Mouse (Mus musculus) lung, embryonic 14.5 days (tissue): ENCODE results near the gene Slc51a. TPM values are rescaled to one million over a fixed set of nuclear protein-coding genes. Genes with fewer than 3 reads are reported as not detected.
"Not testable (repeated sequence)": the region's sequence is repeated elsewhere in the genome, so short reads cannot be mapped to it uniquely, and the experiment has no call there.

Source experiments
- ATAC-seq: fragments of 200-750 bp; cut with Nextera tagmentation; 2 replicates; pipeline ENCODE4 v1.8.0; 2017; ENCODE audit warnings: mild to moderate bottlenecking, moderate TSS enrichment, moderate library complexity; ENCODE audit not compliant: insufficient read depth
- DNase-seq: peaks from one replicate; pipeline ENCODE4 v3.0.0-alpha.2; 2015
- H3K27ac ChIP-seq: fragments of 300-500 bp; sonication (generic); 2 replicates; pipeline ENCODE4 v1.5.1; 2014; ENCODE audit warnings: low read depth, mild to moderate bottlenecking, moderate library complexity
- H3K27me3 ChIP-seq: fragments of 300-500 bp; sonication (generic); 2 replicates; pipeline ENCODE4 v1.6.1; 2014; ENCODE audit warnings: low read length, control low read depth; ENCODE audit not compliant: insufficient read depth
- H3K36me3 ChIP-seq: fragments of 300-500 bp; sonication (generic); 2 replicates; pipeline ENCODE4 v1.6.1; 2014; ENCODE audit warnings: control low read depth; ENCODE audit not compliant: insufficient read depth
- H3K4me1 ChIP-seq: fragments of 300-500 bp; sonication (generic); 2 replicates; pipeline ENCODE4 v1.6.1; 2014; ENCODE audit warnings: antibody characterized with exemption, control low read depth; ENCODE audit not compliant: insufficient read depth
- H3K4me2 ChIP-seq: fragments of 300-500 bp; sonication (generic); 2 replicates; pipeline ENCODE4 v1.6.1; 2014; ENCODE audit warnings: mild to moderate bottlenecking
- H3K4me3 ChIP-seq: fragments of 300-500 bp; sonication (generic); 2 replicates; pipeline ENCODE4 v1.5.1; 2014; ENCODE audit warnings: low read depth, low read length
- H3K9ac ChIP-seq: fragments of 300-500 bp; sonication (generic); 2 replicates; pipeline ENCODE4 v1.6.1; 2014
- H3K9me3 ChIP-seq: fragments of 300-500 bp; sonication (generic); 2 replicates; pipeline ENCODE4 v1.6.1; 2016; ENCODE audit warnings: low read depth, low read length, control low read depth
- CTCF ChIP-seq: IDR thresholded peaks from 2 replicates; pipeline ENCODE4 v1.5.1; 2016; ENCODE audit warnings: antibody characterized with exemption, low read depth
- WGBS: fragments of 180-500 bp; shearing (Covaris S2); extraction: QIAGEN DNeasy Blood & Tissue Kit; methylation state at CpG from one replicate; pipeline ENCODE4 v1.1.7; 2014; 5-methylcytosine and 5-hydroxymethylcytosine counted together
- polyA plus RNA-seq: library from polyadenylated mRNA; unstranded; fragments of >200 nt; fragmentation: Nextera tagmentation; extraction: Ambion mirVana; gene quantifications from 2 replicates; pipeline ENCODE4 v1.2.1, GENCODE M21; 2014

Slc51a gene
- polyA plus RNA-seq, 1 experiment from 2014 or later, result 0.24 TPM

GRCm38 (mm10) chr16:32454646-32455045 is 33.0 kb downstream of the Slc51a start:
- TF ChIP-seq CTCF, result no peak
- Histone ChIP-seq H3K9me3 (no peaks in the 10 kb centered on the region), H3K9ac (no peak overlapping the region), H3K36me3 (peaks cover 23% of the 10 kb centered on the region; the same call in 1 of the 2 replicates), H3K4me3 (no peak overlapping the region), H3K4me2 (no peak overlapping the region), H3K4me1 (0 out of 2 replicates have a peak, but pooled peaks cover 1% of the 10 kb centered on the region), H3K27ac (no peak overlapping the region), H3K27me3 (no peaks in the 10 kb centered on the region)
- DNase-seq, result no peak
- 90% methylated on average over 5 of the region's 5 CpGs for WGBS
- no peak for ATAC-seq

- Histone ChIP-seq H3K4me2 (no peak overlapping the region), H3K9me3 (no peaks in the 10 kb centered on the region), H3K27me3 (no peaks in the 10 kb centered on the region), H3K27ac (no peak overlapping the region), H3K9ac (no peak overlapping the region), H3K4me1 (0 out of 2 replicates have a peak, but pooled peaks cover 2% of the 10 kb centered on the region), H3K4me3 (no peak overlapping the region), H3K36me3 (peaks cover 23% of the 10 kb centered on the region; the same call in 1 of the 2 replicates)
- no peak for TF ChIP-seq CTCF
- WGBS, result 90% methylated on average over 8 of the region's 8 CpGs
- ATAC-seq, result no peak
- DNase-seq, result no peak
Measured at GRCm38 (mm10) chr16:32453102-32453501, 34.6 kb downstream of the Slc51a start.

- H3K4me2 ChIP-seq, result no peak overlapping the region; the same call in 1 of the 2 replicates
- ATAC-seq, result no peak
- no peak overlapping the region for H3K9ac ChIP-seq
- H3K36me3 ChIP-seq, result peaks cover 18% of the 10 kb centered on the region; the same call in 1 of the 2 replicates
- H3K27ac ChIP-seq, result no peak overlapping the region
- 85% methylated on average over 2 of the region's 2 CpGs for WGBS
- no peak overlapping the region for H3K4me3 ChIP-seq
- no peaks in the 10 kb centered on the region for H3K9me3 ChIP-seq
- 0 out of 2 replicates have a peak, but pooled peaks cover 2% of the 10 kb centered on the region for H3K4me1 ChIP-seq
- no peak for TF ChIP-seq CTCF
- no peak for DNase-seq
- H3K27me3 ChIP-seq, result no peaks in the 10 kb centered on the region
Measured at GRCm38 (mm10) chr16:32450133-32450532, 37.5 kb downstream of the Slc51a start.

- Histone ChIP-seq H3K27me3 (no peaks in the 10 kb centered on the region), H3K4me1 (0 out of 2 replicates have a peak, but pooled peaks cover 2% of the 10 kb centered on the region), H3K4me3 (no peak overlapping the region), H3K9me3 (no peaks in the 10 kb centered on the region), H3K27ac (no peak overlapping the region), H3K4me2 (no peak overlapping the region; the same call in 1 of the 2 replicates), H3K36me3 (peaks cover 18% of the 10 kb centered on the region; the same call in 1 of the 2 replicates), H3K9ac (no peak overlapping the region)
- DNase-seq (no peak), ATAC-seq (no peak)
- no peak for TF ChIP-seq CTCF
- WGBS, result 71% methylated on average over 3 of the region's 3 CpGs
Measured at GRCm38 (mm10) chr16:32449665-32450064, 38.0 kb downstream of the Slc51a start.

GRCm38 (mm10) chr16:32446563-32447138 is 41.0 kb downstream of the Slc51a start:
- 63% methylated on average over 2 of the region's 2 CpGs for WGBS
- no peak for TF ChIP-seq CTCF
- Histone ChIP-seq H3K36me3 (no peaks in the 10 kb centered on the region), H3K27me3 (no peaks in the 10 kb centered on the region), H3K9ac (no peak overlapping the region), H3K27ac (no peak overlapping the region), H3K9me3 (no peaks in the 10 kb centered on the region), H3K4me1 (0 out of 2 replicates have a peak, but pooled peaks cover 2% of the 10 kb centered on the region), H3K4me3 (no peak overlapping the region), H3K4me2 (no peak overlapping the region)
- DNase-seq (no peak), ATAC-seq (no peak)

- no peak overlapping the region for H3K27ac ChIP-seq
- no peaks in the 10 kb centered on the region for H3K27me3 ChIP-seq
- H3K4me2 ChIP-seq, result no peak overlapping the region
- H3K4me3 ChIP-seq, result no peak overlapping the region
- DNase-seq (no peak), ATAC-seq (no peak)
- WGBS, result 93% methylated on average over 1 of the region's 1 CpGs
- TF ChIP-seq CTCF, result no peak
- H3K4me1 ChIP-seq, result 0 out of 2 replicates have a peak, but pooled peaks cover 2% of the 10 kb centered on the region
- H3K36me3 ChIP-seq, result no peaks in the 10 kb centered on the region
- H3K9ac ChIP-seq, result no peak overlapping the region
- H3K9me3 ChIP-seq, result no peaks in the 10 kb centered on the region
Measured at GRCm38 (mm10) chr16:32445558-32445957, 42.1 kb downstream of the Slc51a start.

GRCm38 (mm10) chr16:32444615-32445014 is 43.1 kb downstream of the Slc51a start:
- H3K27ac ChIP-seq, H3K27me3 ChIP-seq, DNase-seq, H3K4me1 ChIP-seq, ATAC-seq, H3K4me3 ChIP-seq, H3K4me2 ChIP-seq, H3K9ac ChIP-seq, H3K9me3 ChIP-seq, H3K36me3 ChIP-seq: not testable (repeated sequence)
- WGBS, result 85% methylated on average over 3 of the region's 3 CpGs
